Mouse (Mus musculus) thymus, adult 2 months (tissue): Measurements from ENCODE around the gene Ccdc42. TPM values are rescaled to one million over a fixed set of nuclear protein-coding genes. Genes with fewer than 3 reads are reported as not detected.

Experiments used
- DNase-seq: peaks from one replicate; pipeline ENCODE4 v3.0.0; 2021
- H3K27ac ChIP-seq: fragments of 200-500 bp; 2 replicates; pipeline ENCODE4 v1.5.1; 2012; ENCODE audit warnings: low read length, control low read depth; ENCODE audit not compliant: control insufficient read depth, insufficient read depth
- H3K27me3 ChIP-seq: fragments of 200-500 bp; 2 replicates; pipeline ENCODE4 v1.6.1; 2012; ENCODE audit warnings: mild to moderate bottlenecking, low read length, moderate library complexity, mixed read lengths; ENCODE audit not compliant: control insufficient read depth, insufficient read depth
- H3K36me3 ChIP-seq: fragments of 200-500 bp; 2 replicates; pipeline ENCODE4 v1.6.1; 2012; ENCODE audit warnings: mild to moderate bottlenecking, low read length, moderate library complexity; ENCODE audit not compliant: control insufficient read depth, insufficient read depth
- H3K4me1 ChIP-seq: fragments of 200-500 bp; replicated peaks from 2 replicates; pipeline ENCODE4 v1.6.1; 2012; ENCODE audit warnings: low read length; ENCODE audit not compliant: control insufficient read depth, insufficient read depth
- H3K4me3 ChIP-seq: fragments of 200-500 bp; 2 replicates; pipeline ENCODE4 v1.5.1; 2012; ENCODE audit warnings: mild to moderate bottlenecking, low read length, control low read depth, moderate library complexity; ENCODE audit not compliant: control insufficient read depth, insufficient read depth
- CTCF ChIP-seq: fragments of 200-500 bp; IDR thresholded peaks from 2 replicates; pipeline ENCODE4 v1.5.1; 2012; ENCODE audit warnings: mild to moderate bottlenecking, control low read depth, low read length, moderate library complexity, borderline replicate concordance; ENCODE audit not compliant: control insufficient read depth, poor library complexity, insufficient read depth; ENCODE audit errors: extremely low read depth
- POLR2A ChIP-seq: fragments of 200-500 bp; IDR thresholded peaks from 2 replicates; pipeline ENCODE4 v1.6.1; 2012; ENCODE audit warnings: mild to moderate bottlenecking, low read length, control low read depth, moderate library complexity; ENCODE audit not compliant: control insufficient read depth, poor library complexity, insufficient read depth; ENCODE audit errors: extremely low read depth
- WGBS: fragments of 180-500 bp; shearing (Covaris S2); methylation state at CpG from one replicate; pipeline ENCODE4 v1.1.7; 2018; 5-methylcytosine and 5-hydroxymethylcytosine counted together
- polyA plus RNA-seq: library from polyadenylated mRNA; depleted of rRNA; stranded (reverse); fragments of >200 nt; gene quantifications from 2 replicates; pipeline ENCODE4 v1.2.3, GENCODE M21; 2012

The Ccdc42 gene
- polyA plus RNA-seq, 1 experiment, result not detected

DNA sequence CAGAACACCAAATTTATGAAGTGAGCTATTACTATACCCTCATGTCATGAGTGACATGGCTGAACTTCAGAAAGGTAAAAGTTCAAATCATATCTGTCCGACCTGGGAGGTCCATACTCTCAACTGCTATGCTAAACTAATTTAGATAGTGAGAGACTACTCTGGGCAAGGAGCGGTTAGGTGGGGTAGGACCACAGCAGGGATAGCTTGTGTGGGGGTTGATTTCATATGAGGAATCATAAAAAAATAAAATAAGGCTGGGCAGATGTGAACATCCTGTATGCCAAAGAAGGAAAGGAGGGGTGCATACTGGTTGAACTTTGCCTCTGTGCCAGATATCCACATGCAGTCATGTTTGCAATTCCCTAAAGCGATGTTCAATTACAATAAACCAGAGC lies 21.8 kb upstream of the Ccdc42 start:
- no peaks in the 10 kb centered on the region for H3K27me3 ChIP-seq
- no peak overlapping the region for H3K27ac ChIP-seq
- H3K4me3 ChIP-seq, result no peak overlapping the region
- no peaks in the 10 kb centered on the region for H3K36me3 ChIP-seq
- peaks cover 9% of the 10 kb centered on the region; the same call in 1 of the 2 replicates for H3K4me1 ChIP-seq
- DNase-seq, result no peak
- WGBS, result 98% methylated on average over 3 of the region's 3 CpGs
- no peak for TF ChIP-seq POLR2A
- no peak for TF ChIP-seq CTCF

DNA sequence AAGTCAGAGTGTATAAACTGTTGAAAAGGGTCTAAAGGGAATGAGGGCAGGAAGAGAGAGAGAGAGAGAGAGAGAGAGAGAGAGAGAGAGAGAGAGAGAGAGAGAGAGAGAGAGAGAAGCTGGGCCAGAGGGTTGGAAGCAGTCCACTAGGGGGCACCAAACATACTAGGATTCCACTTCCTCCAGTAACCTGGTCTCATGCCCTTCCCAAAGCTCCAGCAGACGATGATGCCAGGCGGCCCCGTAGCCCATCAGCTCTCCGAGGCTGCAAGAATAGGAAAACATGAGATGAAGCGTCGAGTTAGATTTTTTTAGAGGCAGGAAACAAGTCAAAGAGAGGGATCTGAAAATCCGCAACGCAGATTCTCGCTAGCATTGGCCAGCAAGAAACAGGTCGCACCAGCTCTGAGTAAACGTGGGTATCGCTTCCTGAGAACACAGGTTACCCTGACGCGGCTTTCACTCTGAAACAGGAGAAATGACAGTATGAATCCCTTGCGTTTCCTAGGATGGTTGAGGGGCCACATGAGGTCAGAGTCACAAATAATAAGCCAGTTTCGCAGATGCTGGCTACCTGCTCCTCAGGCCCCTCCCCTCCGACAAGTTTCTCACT lies 20.3 kb upstream of the Ccdc42 start:
- 22% methylated on average over 17 of the region's 17 CpGs for WGBS
- Histone ChIP-seq H3K27me3 (no peaks in the 10 kb centered on the region), H3K4me3 (peak overlapping the region; percentile 28), H3K4me1 (peaks cover 4% of the 10 kb centered on the region; the same call in 1 of the 2 replicates), H3K36me3 (no peaks in the 10 kb centered on the region), H3K27ac (no peak overlapping the region)
- peak; percentile 50 for DNase-seq
- TF ChIP-seq CTCF, result peak; percentile 34; the same call in 1 of the 2 replicates
- no peak for TF ChIP-seq POLR2A

DNA sequence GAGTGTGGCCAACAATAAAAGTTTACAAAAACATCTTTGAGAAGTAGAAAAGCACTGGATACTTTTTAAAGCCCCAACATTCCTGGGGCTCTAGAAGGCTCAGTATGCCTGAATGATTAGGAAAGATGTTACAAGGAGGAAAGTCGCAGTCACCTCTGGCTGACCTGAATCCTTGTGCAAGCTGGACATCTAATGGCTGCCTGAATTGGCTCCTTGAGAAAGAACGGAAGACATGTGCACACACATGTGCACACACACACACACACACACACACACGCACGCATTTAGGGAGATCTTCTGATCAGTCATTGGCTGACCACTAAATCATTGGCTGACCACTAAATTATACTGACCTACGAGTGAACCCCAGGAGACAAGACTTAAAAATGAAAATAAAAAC lies 16.0 kb upstream of the Ccdc42 start:
- no peak overlapping the region for H3K27ac ChIP-seq
- H3K27me3 ChIP-seq, result no peaks in the 10 kb centered on the region
- no peaks in the 10 kb centered on the region for H3K36me3 ChIP-seq
- H3K4me3 ChIP-seq, result no peak overlapping the region
- 92% methylated on average over 5 of the region's 5 CpGs for WGBS
- no peak for DNase-seq
- TF ChIP-seq CTCF (no peak), POLR2A (no peak)
- H3K4me1 ChIP-seq, result peaks cover 4% of the 10 kb centered on the region; the same call in 1 of the 2 replicates

DNA sequence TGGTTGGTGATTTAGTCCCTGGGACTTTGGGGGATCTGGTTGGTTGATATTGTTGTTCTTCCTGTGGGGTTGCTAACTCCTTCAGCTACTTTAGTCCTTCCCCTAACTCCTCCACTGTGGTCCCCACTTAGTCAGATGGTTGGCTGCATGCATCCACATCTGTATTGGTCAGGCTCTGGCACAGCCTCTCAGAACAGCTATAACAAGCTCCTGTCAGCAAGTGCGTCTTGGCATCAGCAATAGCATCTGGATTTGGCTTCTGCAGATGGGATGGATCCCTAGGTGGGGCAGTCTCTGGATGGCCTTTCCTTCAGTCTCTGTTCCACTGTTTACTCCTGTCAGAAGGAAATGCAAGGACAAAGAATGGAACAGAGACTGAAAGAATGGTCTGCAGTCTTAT lies 9.7 kb upstream of the Ccdc42 start:
- H3K4me3 ChIP-seq, result no peak overlapping the region
- no peak for DNase-seq
- no peak overlapping the region for H3K27ac ChIP-seq
- no peaks in the 10 kb centered on the region for H3K36me3 ChIP-seq
- WGBS, result 95% methylated on average over 1 of the region's 1 CpGs
- no peaks in the 10 kb centered on the region for H3K4me1 ChIP-seq
- TF ChIP-seq CTCF (no peak), POLR2A (no peak)
- H3K27me3 ChIP-seq, result no peaks in the 10 kb centered on the region

DNA sequence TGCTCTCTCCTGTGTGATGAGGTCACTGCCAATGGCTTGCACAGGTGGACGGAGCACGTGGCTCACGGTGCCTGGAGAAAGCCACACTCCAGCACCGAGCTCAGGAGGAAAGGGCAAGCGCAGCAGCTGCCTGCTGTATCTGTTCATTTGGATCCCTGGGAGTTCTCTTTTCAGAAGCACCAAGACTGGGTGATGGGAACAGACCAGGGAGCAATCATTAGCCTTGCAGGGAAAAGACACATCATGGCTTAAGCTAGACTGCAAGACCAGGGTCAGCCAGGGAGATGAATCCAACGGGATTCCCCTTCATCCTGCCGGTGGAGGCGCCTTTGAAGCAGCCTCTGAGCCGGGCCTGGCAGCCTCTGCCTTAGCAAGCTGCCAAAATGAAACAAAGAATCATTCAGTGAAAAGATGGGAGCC lies 7.3 kb upstream of the Ccdc42 start:
- TF ChIP-seq CTCF (no peak), POLR2A (no peak)
- Histone ChIP-seq H3K27ac (no peak overlapping the region), H3K27me3 (no peaks in the 10 kb centered on the region), H3K36me3 (no peaks in the 10 kb centered on the region), H3K4me1 (no peaks in the 10 kb centered on the region), H3K4me3 (no peak overlapping the region)
- DNase-seq, result no peak
- WGBS, result 68% methylated on average over 9 of the region's 9 CpGs

DNA sequence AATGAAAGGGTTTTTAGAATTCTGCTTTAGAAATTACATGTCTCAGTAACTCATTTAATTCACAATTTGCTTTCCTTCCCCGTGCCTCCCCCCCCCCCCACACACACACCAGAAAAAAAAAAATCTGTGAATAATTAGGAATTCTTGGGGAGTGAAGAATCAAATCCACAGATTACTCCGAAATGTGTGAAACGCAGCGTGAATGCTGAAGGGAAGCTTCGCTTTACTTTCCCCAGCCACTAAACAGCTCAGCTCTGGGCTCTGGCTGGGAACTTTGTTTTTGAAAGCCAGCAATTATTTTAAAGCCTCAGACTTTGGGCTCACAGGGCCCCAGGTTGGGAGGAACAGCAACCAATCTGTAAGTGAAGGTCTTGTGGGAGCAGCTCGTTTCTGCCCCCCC lies 6.3 kb upstream of the Ccdc42 start:
- WGBS, result 83% methylated on average over 6 of the region's 6 CpGs
- H3K27me3 ChIP-seq, result no peaks in the 10 kb centered on the region
- TF ChIP-seq CTCF, result no peak
- no peak for TF ChIP-seq POLR2A
- H3K4me1 ChIP-seq, result no peaks in the 10 kb centered on the region
- H3K4me3 ChIP-seq, result no peak overlapping the region
- no peaks in the 10 kb centered on the region for H3K36me3 ChIP-seq
- no peak for DNase-seq
- no peak overlapping the region for H3K27ac ChIP-seq

DNA sequence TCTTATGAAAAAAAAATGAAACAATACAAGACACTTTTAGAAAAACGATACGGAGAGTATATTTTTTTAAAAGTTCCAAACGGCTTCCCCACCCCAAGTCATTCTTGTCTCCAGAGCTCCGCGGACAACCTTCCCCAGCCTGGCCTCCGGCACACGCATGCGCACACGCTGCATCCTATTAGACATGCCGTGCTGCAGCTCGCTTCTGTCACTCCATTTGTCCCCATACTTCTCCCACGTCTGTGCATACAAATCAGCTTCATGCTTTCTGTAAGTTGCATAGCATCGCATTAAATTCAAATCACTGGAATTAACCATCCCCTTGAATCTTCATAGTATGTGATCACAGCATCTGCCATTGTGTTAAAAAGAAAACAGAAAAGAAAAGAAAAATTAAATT lies 3.6 kb upstream of the Ccdc42 start:
- Histone ChIP-seq H3K4me1 (no peaks in the 10 kb centered on the region), H3K36me3 (no peaks in the 10 kb centered on the region), H3K27ac (no peak overlapping the region), H3K4me3 (no peak overlapping the region), H3K27me3 (no peaks in the 10 kb centered on the region)
- TF ChIP-seq POLR2A, result no peak
- TF ChIP-seq CTCF, result no peak
- DNase-seq, result no peak
- 92% methylated on average over 13 of the region's 13 CpGs for WGBS
